Mouse (Mus musculus) kidney, adult 11 months (tissue): ENCODE data around the gene Ets1.

Experiments
- DNase-seq: peaks from one replicate; pipeline ENCODE4 v3.0.0; 2022

The Ets1 gene

DNA sequence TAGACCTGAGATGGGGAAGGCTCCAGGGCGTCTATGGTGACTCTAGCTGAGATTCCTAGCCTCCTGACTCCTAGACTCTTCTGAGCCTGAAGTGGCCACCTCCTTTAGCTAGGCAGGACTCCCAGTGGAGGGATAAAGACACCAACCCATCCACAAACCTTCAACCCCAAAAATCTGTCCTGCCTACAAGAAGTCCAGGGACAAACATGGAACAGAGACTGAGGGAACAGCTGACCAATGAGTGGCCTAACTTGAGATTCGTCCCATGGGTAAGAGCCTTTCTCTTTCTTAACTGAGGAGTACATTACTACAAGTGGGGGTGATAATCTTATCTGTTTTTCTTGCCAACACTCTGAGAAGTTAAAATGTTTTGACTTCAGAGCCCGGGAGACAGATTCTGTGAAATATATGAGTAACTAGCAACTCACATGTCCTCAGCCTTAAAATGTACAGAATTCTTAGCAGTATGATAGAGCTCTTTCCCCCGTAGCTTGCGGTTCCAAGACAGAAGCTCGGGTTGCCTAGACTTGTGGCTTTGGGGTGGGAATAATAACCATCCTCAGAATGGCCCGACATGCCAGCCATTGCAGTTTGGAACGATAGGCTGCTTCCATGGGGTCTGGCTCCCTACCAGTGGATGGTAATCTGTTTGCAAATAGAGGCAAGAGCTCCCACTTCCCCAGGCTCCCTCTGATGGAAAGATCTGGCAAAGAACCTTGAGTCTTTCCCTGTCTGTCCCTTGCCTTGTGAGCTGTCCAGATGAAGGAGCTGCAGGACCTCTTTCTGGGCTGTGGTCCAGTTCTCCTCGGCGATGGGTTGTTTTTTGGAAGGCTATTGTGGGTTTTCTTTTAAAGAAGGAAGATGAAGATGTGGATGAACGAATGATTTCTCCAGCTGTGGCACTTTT, 30.8 kb downstream of the Ets1 start:
- DNase-seq: peak; percentile 29

DNA sequence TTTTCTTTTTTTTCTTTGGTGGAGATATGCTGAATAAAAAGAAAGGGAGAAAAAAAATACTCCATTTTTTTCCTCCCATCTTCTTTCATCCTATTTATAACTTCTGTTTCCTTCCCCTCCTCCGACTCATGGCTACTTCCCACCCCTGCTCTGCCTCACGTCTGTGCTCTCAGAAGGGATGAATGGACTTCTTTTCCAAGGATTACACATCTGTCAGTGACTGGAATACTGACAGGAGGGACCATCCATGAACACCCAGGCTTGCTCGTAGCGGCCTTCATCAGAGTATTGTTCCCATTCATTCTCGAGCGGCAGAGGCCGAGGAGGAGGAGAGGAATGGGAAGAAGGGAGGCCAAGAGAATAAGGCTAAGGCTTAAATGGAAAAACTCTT, 31.5 kb downstream of the Ets1 start:
- DNase-seq: no peak

DNA sequence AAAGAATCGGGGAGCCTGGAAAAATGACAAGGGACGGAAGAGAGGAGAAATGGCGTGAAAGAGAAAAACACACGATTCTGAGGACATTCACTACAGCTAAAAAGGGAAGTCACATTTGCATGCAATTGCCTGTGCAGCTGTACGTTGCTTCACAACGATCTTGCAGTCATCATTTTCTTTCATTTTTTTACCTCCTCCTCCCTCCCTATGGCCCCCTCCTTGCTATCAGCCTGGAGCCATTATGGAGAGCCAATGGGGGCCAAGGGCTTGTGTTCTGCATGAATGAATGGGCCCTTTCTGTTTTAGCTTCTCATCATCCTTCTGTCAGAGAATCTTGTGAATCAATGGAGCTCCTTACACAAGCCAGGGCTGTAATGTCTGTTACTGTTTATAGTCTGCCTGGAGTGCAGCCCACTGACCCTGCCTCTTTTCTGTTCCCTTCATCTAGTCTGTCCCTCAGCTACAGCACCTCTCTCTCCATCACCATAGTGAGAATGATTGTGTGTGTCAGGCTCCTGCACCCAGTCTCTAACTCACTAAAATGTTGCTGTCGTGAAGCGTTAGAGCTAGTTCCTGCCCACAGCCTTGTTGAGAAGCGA, 32.2 kb downstream of the Ets1 start:
- DNase-seq: no peak

DNA sequence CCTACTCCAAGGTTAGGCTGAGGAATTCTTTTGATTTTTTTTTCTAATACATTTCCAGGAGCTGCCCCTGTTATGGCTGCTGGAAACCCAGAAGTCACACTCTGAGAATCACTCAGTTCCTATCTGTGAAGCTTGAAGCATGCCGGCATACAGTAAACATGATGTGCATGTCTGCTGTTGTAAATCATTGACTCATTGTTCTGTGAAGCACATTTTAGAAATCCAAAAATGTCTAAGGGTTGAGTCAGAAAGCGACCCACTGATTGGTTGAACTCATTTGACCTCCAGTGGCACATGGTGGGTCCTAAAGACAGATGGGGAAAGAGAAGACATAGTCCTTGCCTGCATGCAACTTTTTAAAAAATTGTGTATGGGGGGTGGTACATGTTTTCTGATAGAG, 33.4 kb downstream of the Ets1 start:
- DNase-seq: no peak

DNA sequence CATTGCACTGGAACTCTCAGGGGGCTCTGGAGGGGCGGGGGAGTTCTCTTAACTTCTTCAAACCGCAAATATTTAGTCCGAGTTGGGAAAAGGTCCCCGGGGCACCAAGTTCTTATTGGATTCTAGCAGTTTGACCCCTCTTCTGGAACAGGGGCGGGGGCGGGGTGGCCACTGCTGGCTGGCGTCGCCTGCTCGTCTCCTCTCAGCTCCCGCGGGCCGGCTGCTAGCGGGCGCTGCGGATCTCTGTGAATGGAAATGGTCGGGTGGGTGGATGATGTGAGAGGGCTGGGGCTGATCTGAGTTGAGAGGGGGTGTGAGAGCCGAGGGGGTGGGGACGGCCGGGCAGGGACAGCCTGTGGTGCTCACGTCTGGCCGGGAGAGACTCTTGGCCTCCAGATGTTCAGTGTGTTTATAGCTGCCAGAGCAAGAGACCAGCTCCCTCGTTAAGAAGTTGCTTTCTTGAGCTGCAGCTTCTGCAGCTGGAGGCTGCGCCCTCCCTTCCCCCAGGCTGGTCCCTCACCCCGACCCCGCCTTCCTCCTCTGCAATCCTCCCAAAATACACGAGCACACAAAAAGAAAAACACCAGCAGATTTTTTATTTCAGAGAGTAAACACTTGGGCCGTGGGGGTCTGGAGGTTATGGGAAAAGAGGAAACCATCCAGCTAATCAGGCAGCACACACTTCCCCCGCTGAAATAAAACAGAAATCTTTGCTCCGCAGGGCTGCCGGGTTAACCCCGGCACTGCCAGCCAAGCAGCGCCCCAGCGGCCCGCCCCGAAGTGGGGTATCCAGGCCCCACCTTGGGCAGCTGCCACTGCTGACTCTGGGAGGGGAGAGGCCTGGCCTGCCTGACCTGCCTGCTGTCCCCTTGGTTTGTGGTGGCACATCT, 36.2 kb downstream of the Ets1 start:
- peak; percentile 79 for DNase-seq

DNA sequence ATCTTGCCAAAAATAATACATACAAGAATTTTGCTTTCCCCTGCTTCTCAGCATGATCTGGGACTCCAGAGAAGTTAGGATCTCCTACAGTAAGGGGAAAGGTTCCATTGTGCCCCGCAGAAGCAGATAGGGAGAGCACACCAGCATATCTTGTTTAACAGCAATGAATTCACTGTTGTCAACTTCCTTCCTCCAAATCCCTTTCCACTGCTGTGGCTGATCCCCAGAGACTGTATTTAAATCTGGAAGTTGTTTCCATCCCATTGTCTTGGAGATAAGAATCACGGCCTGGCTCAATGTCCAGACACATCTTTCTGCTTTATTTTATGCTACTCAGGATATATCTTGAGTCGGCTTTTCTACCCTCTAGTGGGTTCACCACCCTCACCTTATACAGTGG, 37.9 kb downstream of the Ets1 start:
- peak; percentile 16 for DNase-seq

DNA sequence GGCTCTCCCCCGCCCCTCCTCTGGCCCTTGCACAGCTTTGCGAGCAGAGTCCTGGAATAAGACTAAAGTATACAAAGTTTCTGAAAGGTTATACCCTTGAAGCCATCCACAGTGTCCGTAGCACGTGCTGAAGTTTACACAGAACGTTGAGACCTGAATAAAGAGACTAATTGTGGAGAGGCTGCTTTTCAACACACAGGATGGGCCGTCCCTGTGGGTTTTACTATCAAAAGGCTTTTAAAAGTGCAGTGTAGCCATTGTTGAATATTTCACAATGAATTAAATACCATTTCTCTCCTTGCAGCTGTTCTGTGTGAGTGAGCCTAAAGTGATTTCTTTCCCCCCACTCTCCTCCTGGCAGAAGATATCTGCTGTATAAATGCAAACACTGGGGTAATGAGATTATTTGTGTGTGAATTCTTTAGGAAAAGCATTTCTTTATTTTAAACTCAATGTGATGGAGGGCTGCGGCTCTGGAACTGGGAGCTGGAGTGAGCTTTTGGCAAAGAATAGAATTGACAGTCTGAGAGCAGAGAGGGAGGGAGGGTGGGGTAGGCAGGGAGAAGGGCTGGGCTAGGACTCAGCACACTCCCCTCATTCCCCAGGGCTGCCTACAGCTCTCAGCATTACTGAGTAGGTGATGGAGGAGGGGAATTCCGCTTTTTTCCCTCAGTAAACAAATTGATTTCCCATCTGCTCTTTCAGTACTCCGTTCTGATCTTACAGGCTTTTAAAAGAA, 39.8 kb downstream of the Ets1 start:
- no peak for DNase-seq

DNA sequence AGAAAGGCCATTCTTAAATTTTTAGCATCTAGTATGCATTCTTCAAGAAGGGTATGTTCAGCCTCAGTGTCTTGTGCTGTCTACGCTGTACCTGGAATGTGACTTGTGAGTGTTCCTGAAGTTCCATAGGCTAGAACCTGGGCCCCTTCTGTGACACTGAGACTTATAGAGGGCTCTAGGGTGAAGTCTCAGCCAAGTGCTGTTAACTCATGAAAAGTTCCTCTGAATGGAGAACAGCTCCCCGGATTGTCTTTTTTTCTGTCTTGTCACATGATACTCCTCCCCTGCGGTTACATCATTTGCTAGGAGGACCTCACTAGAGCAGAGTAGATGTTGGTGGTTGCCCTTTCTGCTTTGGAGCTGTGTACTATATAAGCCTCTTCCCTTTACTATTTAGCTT, 40.5 kb downstream of the Ets1 start:
- DNase-seq: no peak

DNA sequence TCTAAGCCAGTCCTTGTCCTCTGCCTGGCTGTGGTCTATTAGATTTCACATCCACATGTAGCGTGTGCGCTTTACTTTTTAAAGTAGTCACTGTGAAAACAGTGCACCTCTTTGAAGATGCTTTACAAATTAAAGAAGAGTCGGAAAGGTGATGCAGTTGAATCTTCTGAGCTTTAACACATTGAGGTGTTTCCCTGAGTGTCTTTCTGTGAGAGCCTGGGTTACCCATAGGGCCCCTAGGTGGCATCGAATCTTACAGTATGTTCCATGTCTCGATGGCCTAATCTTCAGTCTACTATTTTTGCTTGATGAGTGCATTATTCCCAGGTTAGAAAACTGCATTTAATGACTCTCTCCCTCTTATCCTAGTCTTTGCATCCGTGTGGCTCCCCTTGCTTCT, 41.6 kb downstream of the Ets1 start:
- no peak for DNase-seq

DNA sequence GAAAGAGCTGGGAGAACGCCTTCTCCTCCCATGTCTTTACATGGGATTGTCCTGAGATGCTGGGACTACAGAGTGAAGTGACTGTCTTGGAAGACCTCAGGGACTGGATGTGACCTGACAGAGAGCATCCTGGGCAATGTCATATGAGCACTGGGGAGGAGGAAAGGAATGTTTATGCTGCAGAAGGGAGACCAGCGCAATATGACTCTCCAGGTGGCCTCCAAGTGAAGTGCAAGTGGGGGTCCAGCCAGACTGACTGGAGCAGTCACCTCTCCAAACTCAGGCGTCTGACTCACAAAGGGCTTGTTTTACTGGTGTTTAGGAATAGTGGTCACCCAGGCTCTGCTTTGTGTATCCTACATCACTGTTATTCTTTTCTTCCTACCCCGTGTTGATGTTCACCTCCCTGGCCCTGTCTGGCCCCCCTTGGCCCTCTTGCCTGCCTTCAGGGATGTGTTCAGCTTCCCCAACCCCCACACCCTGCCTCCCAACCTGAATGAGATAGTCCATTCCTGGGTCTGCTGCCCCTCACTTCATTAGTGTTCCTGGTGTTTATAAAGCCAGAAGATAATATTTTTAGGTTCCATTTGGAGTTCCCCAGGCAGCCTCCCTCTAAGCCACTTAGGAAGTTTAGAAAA, 42.2 kb downstream of the Ets1 start:
- no peak for DNase-seq

DNA sequence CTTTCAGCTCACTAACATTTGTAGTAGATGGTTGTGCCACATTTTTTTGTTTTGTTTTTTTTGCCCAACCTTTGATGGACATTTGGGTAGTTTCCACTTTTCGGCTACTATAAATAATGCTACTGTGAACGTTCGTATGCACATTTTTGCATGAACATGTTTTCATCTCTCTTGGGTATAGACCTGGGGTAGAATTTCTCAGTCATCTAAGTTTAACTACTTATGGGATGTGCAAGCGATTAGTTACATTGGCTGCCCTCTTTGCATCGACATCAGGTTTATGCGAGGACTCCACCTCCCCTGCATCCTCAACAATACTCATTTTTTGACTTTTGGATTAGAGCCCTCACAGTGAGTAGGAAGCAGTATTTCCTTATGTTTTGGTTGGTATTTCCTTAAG, 43.5 kb downstream of the Ets1 start:
- DNase-seq: no peak

DNA sequence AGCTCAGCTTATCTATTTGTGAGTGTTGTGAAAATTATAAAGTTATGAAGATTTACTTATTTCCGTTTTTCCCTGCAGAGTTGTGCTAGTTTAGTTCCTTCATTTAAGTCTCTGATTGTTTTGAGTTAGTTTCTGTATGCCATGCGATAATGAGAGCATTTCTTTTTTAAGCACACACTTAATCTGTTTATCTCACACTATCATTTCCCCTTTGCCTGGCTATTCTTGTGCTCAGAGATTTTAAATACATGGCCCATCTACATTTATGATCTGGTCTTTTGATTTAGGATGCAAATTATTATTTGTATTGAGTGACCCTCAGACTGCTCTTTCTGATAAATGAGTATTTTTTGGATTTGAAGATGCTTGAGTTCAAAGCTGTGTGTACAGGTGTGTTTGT, 44.2 kb downstream of the Ets1 start:
- no peak for DNase-seq

DNA sequence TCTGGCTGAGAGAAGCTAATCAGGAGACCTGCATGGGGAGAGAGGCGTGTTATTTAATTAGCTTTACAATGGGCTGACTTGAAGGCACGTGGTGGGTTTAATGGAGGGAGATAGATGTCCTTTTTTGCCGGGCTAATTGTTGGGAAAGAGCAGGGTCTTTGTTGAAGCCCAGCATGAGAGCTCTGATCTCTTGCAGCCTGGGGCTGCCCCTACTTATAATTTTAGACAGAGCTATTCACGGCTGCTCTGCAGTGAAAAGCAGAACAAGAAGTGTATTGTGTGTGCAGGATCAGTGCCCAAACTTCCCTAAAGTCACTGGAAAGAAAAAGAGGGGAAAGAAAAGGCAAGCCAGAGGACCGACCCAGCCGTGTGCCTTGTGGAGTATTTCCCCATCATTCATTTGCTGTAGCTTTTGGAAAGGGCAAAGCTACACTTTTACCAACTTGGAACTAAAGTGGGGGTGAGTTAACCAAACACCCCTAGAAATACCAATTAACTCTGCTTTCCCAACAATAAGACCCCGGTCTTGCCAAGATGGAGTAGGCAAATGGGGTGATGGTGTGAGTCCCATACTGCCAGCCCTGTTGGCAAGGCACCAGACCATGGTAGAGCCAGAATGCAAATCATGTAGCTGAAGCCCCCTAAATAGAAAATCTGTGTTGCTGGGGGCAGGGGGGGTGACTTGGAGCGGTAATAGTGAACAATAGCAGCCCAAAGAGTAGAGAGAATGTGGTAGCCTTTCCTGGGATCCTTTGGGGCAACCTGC, 50.0 kb downstream of the Ets1 start:
- DNase-seq: no peak

DNA sequence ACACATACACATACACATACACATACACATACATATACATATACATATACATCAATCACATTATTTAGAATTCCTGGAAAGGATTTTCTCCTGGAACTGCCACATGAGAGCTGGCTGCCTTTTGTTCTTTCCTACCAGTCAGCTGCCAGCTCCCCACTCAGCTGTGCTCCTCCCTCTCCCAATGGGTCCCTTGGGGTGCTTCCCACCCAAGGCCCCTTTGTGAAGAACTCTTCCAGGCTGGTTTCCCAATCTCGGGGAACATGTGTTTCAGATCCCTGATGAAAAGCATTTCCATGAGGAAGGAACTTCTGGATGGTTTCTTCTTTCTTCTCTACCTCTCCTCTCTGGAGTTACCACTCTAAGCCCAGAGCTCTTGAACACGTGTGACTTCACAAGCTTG, 52.3 kb downstream of the Ets1 start:
- DNase-seq: no peak

DNA sequence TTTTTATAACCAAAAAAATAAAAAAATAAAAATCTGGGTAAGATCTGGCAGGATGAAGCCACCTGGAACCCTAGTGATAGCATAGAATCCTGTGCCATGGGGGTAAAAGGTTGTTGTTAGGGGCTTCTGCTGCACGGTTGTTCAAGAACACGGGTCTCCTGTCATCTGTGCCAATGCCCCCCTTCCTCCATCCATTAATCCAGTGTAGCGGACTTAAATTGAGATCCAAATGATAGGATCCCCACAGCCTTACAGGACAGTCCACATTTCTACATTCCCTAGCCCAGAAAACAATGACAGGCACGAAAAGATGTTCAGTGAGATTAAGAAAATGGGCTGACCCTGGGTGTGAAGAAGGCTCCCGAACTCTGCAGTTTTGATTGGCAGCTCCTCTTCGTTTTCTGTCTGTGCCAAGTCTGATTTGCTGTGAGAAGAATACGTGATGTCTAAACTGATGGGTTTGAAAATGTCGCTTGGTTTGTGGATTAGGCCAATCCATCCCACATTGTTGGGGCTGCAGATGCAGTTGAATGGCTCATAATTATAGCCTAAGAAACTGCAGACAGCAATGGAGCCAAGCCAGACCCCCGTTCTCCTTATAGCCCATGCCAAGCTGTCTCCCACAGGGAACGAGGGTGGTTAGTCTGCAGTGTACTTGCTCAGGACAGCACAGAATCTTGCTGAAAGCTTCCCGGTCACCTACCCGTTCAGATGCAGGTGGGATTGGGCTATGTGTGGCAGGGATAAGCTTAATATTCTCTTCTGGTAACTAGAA, 55.3 kb downstream of the Ets1 start:
- DNase-seq: no peak

DNA sequence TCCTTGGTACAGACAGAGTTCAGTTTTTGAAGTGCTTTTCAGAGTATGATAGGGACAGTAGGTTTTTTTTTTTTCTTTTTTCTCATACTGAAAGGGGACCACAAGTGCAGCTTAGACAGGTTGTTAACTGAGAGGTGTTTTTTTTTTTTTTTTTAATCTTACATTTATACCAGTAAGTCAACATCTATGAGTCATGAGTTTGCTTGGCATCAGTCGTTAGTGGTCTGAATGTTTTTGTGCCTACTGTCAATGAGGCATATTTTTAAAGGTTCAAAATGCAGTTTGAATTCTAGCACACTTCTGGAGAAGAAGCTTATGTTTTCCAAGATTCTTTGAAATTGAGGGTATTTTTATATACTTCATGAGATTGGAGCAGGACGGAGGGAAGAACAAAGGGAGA, 56.9 kb downstream of the Ets1 start:
- DNase-seq: no peak

DNA sequence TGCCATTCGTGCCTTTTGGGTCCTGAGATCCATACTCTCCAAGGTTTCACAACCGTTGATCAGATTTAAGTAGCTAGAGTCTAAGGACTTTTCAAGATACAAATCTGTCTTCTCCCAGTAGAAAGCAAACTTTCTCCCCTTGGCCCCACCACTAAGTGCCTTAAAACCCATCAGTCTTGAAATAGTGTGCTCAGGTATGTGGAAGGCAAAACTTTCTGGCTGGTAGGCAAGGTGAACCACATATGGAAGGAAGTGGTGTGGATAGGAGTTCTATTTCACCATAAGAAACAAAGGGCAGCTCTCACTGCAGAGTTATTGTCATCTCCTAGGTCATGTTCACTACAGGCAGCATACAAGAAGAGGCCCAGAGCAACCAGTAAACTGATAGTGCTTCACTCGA, 57.4 kb downstream of the Ets1 start:
- DNase-seq: no peak

DNA sequence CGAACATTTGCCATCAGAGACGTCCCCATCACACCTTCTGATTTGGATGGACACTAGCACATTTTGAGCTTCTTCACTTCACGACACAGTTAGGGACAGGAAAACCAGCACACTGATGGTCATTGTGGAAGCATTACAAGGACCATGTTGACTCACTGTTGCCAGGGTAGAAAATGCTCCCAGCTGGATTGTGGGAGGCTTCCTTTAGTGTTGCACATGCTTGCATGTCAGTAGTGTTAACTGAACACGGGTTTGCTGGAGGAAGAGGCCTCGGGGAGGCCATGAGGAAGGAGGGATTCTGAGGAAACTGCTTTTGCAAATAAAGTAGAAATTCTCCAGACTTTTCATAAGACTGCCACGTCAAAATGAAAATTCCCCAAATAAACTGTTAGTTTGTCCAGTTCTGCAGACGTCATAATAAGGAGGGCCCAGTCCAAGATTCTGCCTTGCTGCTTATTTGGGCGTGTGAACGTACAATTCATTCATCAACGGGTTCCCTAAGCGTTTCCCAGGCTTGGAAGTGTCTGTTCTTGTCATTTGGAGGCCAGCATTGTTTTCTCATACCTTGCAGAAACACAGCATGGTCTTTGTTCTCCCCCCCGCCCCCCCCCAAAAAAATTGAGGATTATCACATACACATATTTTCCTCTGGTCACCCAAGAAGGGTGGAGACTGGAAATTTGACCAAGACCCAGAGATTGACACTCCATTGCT, 58.2 kb downstream of the Ets1 start:
- no peak for DNase-seq

DNA sequence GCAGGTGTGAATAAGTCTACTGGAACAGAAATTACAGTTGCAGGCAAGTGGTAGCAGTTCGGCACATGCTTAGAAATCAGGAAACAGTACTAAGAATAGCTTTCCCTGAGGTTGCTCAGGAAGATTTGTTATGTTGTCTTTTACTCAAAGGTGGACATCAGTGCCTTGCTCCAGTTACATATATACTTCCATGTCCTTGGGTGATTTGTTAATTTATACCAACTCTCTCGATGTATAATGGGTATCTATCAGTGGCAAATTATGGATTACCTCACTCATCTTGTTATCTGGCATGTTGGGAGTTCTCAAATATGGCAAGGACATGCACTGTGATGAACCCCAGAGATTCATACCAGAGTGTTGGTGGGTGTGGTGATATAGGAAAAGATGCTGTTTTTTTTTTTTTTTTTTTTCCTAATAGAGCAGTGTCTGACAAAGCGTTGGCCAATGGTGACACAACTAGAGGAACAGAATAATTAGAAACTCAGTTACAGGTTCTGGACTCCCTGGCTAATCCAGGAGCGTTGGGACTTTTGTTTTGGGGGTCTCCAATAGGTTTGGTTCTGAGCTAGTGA, 59.0 kb downstream of the Ets1 start:
- DNase-seq: no peak
